Mouse (Mus musculus) kidney, embryonic 16.5 days (tissue): Measurements from ENCODE around the gene Ltbp2. TPM values are rescaled to one million over a fixed set of nuclear protein-coding genes. Genes with fewer than 3 reads are reported as not detected.
A peak's percentile ranks its signal among the peaks of the same experiment; 100 is the strongest.

Experiments used
- ATAC-seq: fragments of 200-750 bp; cut with Nextera tagmentation; 2 replicates; pipeline ENCODE4 v1.8.0; 2017; ENCODE audit warnings: moderate TSS enrichment; ENCODE audit not compliant: low FRiP score, low TSS enrichment
- H3K27ac ChIP-seq: fragments of 300-500 bp; sonication (generic); 2 replicates; pipeline ENCODE4 v1.5.1; 2014; ENCODE audit warnings: low read length
- H3K27me3 ChIP-seq: fragments of 300-500 bp; sonication (generic); 2 replicates; pipeline ENCODE4 v1.6.1; 2014; ENCODE audit warnings: low read length, control low read depth, mixed read lengths; ENCODE audit not compliant: insufficient read depth
- H3K36me3 ChIP-seq: fragments of 300-500 bp; sonication (generic); 2 replicates; pipeline ENCODE4 v1.6.1; 2014; ENCODE audit warnings: low read length, control low read depth, mixed read lengths; ENCODE audit not compliant: insufficient read depth
- H3K4me1 ChIP-seq: fragments of 300-500 bp; sonication (generic); 2 replicates; pipeline ENCODE4 v1.6.1; 2014; ENCODE audit warnings: low read length, control low read depth, mixed read lengths; ENCODE audit not compliant: insufficient read depth
- H3K4me2 ChIP-seq: fragments of 300-500 bp; sonication (generic); replicated peaks from 2 replicates; pipeline ENCODE4 v1.6.1; 2014; ENCODE audit warnings: low read depth, low read length
- H3K4me3 ChIP-seq: fragments of 300-500 bp; sonication (generic); 2 replicates; pipeline ENCODE4 v1.5.1; 2014; ENCODE audit warnings: mild to moderate bottlenecking, low read length
- H3K9ac ChIP-seq: fragments of 300-500 bp; sonication (generic); replicated peaks from 2 replicates; pipeline ENCODE4 v1.6.1; 2014; ENCODE audit warnings: low read length
- H3K9me3 ChIP-seq: fragments of 300-500 bp; sonication (generic); 2 replicates; pipeline ENCODE4 v1.6.1; 2016; ENCODE audit warnings: low read length, control low read depth
- WGBS: fragments of 180-500 bp; shearing (Covaris S2); extraction: QIAGEN DNeasy Blood & Tissue Kit; methylation state at CpG from one replicate; pipeline ENCODE4 v1.1.7; 2014; 5-methylcytosine and 5-hydroxymethylcytosine counted together
- polyA plus RNA-seq: library from polyadenylated mRNA; unstranded; fragments of >200 nt; fragmentation: Nextera tagmentation; extraction: Ambion mirVana; gene quantifications from 2 replicates; pipeline ENCODE4 v1.2.1, GENCODE M21; 2015

Gene Ltbp2
- polyA plus RNA-seq, 1 experiment from 2014 or later, result 0.89 TPM

GRCm38 (mm10) chr12:84829109-84829724, 47.1 kb downstream of the Ltbp2 start:
- no peak overlapping the region for H3K4me2 ChIP-seq
- no peaks in the 10 kb centered on the region for H3K9me3 ChIP-seq
- no peaks in the 10 kb centered on the region for H3K36me3 ChIP-seq
- no peak overlapping the region for H3K4me3 ChIP-seq
- no peaks in the 10 kb centered on the region for H3K4me1 ChIP-seq
- 74% methylated on average over 20 of the region's 20 CpGs for WGBS
- H3K9ac ChIP-seq, result no peak overlapping the region
- peak; percentile 42; the same call in 1 of the 2 replicates for ATAC-seq
- H3K27ac ChIP-seq, result no peak overlapping the region
- H3K27me3 ChIP-seq, result no peaks in the 10 kb centered on the region

- 59% methylated on average over 8 of the region's 8 CpGs for WGBS
- Histone ChIP-seq H3K27me3 (no peaks in the 10 kb centered on the region), H3K4me2 (no peak overlapping the region), H3K36me3 (no peaks in the 10 kb centered on the region), H3K9me3 (no peaks in the 10 kb centered on the region), H3K9ac (no peak overlapping the region), H3K27ac (no peak overlapping the region), H3K4me3 (no peak overlapping the region), H3K4me1 (no peaks in the 10 kb centered on the region)
- ATAC-seq, result no peak
Measured at GRCm38 (mm10) chr12:84827384-84827933, 48.9 kb downstream of the Ltbp2 start.

GRCm38 (mm10) chr12:84824203-84824602, 52.1 kb downstream of the Ltbp2 start:
- Histone ChIP-seq H3K9ac (no peak overlapping the region), H3K4me2 (no peak overlapping the region), H3K27me3 (no peaks in the 10 kb centered on the region), H3K36me3 (no peaks in the 10 kb centered on the region), H3K27ac (no peak overlapping the region), H3K9me3 (no peaks in the 10 kb centered on the region), H3K4me3 (no peak overlapping the region), H3K4me1 (no peaks in the 10 kb centered on the region)
- 59% methylated on average over 5 of the region's 5 CpGs for WGBS
- no peak for ATAC-seq

GRCm38 (mm10) chr12:84823601-84824000, 52.7 kb downstream of the Ltbp2 start:
- no peaks in the 10 kb centered on the region for H3K36me3 ChIP-seq
- no peak overlapping the region for H3K27ac ChIP-seq
- H3K9me3 ChIP-seq, result no peaks in the 10 kb centered on the region
- no peak overlapping the region for H3K9ac ChIP-seq
- H3K27me3 ChIP-seq, result no peaks in the 10 kb centered on the region
- H3K4me1 ChIP-seq, result no peaks in the 10 kb centered on the region
- WGBS, result 80% methylated on average over 7 of the region's 7 CpGs
- no peak overlapping the region for H3K4me2 ChIP-seq
- H3K4me3 ChIP-seq, result no peak overlapping the region
- no peak for ATAC-seq

- Histone ChIP-seq H3K9ac (no peak overlapping the region), H3K27ac (no peak overlapping the region), H3K4me1 (no peaks in the 10 kb centered on the region), H3K9me3 (no peaks in the 10 kb centered on the region), H3K4me3 (no peak overlapping the region), H3K27me3 (no peaks in the 10 kb centered on the region), H3K36me3 (no peaks in the 10 kb centered on the region), H3K4me2 (no peak overlapping the region)
- ATAC-seq, result no peak
- WGBS, result 87% methylated on average over 13 of the region's 13 CpGs
Measured at GRCm38 (mm10) chr12:84819236-84820168, 56.8 kb downstream of the Ltbp2 start.

- H3K4me3 ChIP-seq, result no peak overlapping the region
- no peak overlapping the region for H3K9ac ChIP-seq
- no peaks in the 10 kb centered on the region for H3K4me1 ChIP-seq
- H3K27me3 ChIP-seq, result no peaks in the 10 kb centered on the region
- H3K36me3 ChIP-seq, result no peaks in the 10 kb centered on the region
- no peak overlapping the region for H3K4me2 ChIP-seq
- 69% methylated on average over 4 of the region's 4 CpGs for WGBS
- H3K9me3 ChIP-seq, result no peaks in the 10 kb centered on the region
- no peak for ATAC-seq
- H3K27ac ChIP-seq, result no peak overlapping the region
Measured at GRCm38 (mm10) chr12:84818496-84818895, 57.8 kb downstream of the Ltbp2 start.

DNA sequence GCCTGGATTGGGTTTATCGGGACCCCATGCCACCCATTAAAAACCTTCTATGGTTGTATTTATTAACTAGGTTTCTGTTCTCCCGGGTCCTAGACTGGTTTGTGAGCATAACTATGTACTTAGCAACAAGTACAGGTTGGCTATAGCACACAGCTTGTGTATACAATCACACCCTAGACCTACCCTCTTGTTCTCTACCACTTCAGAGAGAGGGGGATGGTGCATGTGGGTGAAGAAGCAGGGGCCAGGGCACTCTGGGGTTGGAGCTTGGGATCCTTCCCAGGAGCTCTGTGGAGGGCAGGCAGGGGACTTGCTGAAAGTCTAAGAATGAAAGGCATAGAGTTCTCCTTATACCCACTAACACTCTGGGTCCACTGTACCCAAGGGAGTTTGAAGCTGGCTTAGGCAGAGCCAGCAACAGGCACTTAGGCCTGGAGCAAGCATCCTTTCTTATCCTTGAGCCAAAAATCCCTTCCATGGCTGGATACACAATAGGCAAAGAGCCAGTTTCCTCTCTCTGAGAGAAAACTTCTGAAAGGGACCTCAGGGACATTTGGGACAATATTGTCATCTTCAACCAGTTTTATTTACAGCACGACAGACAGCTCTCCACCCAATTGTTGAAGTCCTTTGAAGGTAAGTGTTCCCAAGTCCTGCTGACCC, 61.5 kb downstream of the Ltbp2 start:
- Histone ChIP-seq H3K9me3 (no peaks in the 10 kb centered on the region), H3K27me3 (no peaks in the 10 kb centered on the region), H3K9ac (no peak overlapping the region), H3K4me3 (no peak overlapping the region), H3K36me3 (no peaks in the 10 kb centered on the region), H3K4me2 (no peak overlapping the region), H3K4me1 (no peaks in the 10 kb centered on the region), H3K27ac (no peak overlapping the region)
- ATAC-seq, result no peak
- 70% methylated on average over 3 of the region's 3 CpGs for WGBS

- Histone ChIP-seq H3K4me1 (no peaks in the 10 kb centered on the region), H3K4me3 (no peak overlapping the region), H3K9ac (no peak overlapping the region), H3K36me3 (no peaks in the 10 kb centered on the region), H3K27ac (no peak overlapping the region), H3K4me2 (no peak overlapping the region), H3K27me3 (no peaks in the 10 kb centered on the region), H3K9me3 (no peaks in the 10 kb centered on the region)
- no peak for ATAC-seq
- 48% methylated on average over 7 of the region's 7 CpGs for WGBS
Measured at GRCm38 (mm10) chr12:84813773-84814172, 62.6 kb downstream of the Ltbp2 start.

GRCm38 (mm10) chr12:84812004-84812403, 64.3 kb downstream of the Ltbp2 start:
- H3K9ac ChIP-seq, result no peak overlapping the region
- no peak overlapping the region for H3K4me3 ChIP-seq
- H3K27me3 ChIP-seq, result no peaks in the 10 kb centered on the region
- no peak overlapping the region for H3K27ac ChIP-seq
- 59% methylated on average over 3 of the region's 3 CpGs for WGBS
- no peak for ATAC-seq
- no peak overlapping the region for H3K4me2 ChIP-seq
- H3K4me1 ChIP-seq, result no peaks in the 10 kb centered on the region
- H3K36me3 ChIP-seq, result no peaks in the 10 kb centered on the region
- H3K9me3 ChIP-seq, result no peaks in the 10 kb centered on the region
